Mouse (Mus musculus) G1E-ER4 (cell line): ENCODE data around the gene 1700067P10Rik. TPM values are rescaled to one million over a fixed set of nuclear protein-coding genes. Genes with fewer than 3 reads are reported as not detected.

ENCODE experiments used
- GATA1 ChIP-seq: IDR thresholded peaks from one replicate; pipeline ENCODE4 v1.8.0; 2012; ENCODE audit warnings: low read length, inconsistent platforms
- polyA plus RNA-seq: library from polyadenylated mRNA; stranded (reverse); fragments of >175 nt; gene quantifications from 2 replicates; pipeline ENCODE4 v1.2.3, GENCODE M21; 2012

1700067P10Rik gene
- polyA plus RNA-seq, 1 experiment: not detected

DNA sequence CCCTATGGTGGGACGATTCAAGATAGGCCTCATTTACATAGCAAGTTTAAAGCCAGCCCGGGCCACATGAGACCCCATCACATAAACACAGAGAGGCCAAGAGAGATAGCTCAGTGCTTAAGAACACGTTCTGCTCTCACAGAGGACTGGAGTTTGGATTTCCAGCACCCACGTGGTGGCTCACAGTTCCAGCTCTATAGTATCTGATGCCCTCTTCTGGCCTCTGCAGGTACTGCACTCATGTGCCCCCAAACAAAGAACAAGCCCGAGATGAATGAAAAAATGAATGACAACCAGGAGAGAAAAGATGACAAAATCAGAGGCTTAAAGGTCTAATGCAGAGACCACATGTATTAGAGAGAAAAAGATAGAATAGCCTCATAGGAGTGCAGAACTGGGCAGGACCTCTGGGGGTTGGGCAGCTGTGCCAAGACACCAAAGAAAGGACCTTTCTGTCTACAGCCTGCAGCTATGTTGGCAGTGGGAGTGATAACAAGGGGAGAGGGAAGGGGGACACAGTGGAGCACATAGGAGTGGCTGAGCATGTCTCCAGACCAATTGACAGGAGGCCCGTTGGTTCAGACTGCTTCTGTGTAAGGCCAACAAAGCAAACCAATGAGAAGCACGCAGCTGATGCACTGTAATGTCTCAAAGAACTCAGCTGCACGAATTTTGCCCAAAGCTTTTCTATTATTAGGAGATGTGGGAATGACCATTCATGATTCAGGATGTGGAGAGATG lies 21.6 kb downstream of the 1700067P10Rik start:
- TF ChIP-seq GATA1: no peak

DNA sequence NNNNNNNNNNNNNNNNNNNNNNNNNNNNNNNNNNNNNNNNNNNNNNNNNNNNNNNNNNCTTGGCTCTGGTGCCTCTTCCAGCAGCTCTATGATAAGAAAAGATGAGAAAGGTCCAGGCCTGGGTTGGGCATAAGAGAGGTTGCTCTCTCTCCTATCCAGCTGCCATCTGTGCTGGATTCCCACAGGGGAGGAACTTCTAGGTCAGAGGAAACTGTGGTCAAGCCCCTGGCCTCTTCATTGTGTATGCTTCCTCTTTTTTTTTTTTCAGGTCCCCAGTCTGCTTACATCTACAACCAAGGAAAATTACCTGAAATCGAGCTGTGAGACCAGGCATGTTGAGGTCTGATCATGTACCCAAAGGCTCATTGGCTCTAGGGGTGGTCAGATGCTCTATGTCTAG lies 29.5 kb downstream of the 1700067P10Rik start:
- TF ChIP-seq GATA1: no peak

DNA sequence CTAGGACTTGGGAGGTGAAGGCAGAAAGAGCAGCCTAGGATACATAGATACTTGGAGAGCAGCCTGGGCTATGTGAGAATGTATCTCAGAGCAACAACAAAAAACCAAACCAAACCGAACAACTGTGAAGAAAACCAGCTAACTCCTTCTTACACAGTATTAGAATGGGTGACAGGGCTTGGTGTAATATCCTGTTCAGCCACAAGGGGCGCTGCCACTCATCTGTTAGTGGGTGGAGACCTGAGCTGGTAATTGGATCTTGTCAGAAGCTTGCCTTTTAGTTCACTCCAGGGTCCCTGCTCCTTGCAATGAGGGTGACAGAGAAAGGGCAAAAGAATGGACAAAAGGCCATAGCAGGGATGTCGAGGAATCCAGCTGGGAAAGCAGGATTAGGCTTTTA lies 30.5 kb downstream of the 1700067P10Rik start:
- no peak for TF ChIP-seq GATA1

DNA sequence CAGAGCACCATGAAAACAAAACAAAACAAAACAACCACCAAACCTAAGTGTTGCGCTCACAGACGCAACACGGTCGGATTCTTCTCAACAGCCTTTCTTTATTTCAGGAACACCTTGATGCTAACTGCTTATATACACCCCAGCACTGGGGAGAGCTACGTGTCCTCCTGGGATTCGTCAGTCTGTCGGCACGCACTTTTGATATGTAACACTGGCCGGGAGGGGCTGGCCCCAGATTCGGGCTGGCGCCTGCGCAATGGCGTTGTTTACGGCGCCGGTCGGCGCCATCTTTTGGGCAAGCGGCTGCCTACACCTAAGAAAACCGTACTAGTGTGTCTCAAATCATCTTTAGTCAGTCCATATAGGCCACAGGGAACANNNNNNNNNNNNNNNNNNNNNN lies 31.3 kb downstream of the 1700067P10Rik start:
- TF ChIP-seq GATA1: no peak

DNA sequence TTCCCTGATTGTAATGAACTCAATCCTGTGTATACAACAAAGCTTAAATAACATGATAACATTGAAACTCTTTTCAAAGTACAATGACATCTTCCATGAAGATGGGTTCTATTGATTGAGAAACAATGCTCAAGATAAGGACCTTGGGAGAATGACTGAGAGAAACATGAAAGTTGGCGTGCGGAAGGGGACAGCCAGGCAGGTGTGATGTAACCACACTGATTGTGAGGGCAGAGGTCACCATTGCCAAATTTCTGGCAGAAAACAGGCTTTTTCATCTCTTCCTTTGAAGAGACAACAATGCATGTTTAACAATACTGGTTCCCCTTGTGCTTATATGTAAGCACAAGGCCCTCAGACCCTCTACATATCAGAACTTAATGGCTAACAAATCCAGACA lies 43.7 kb downstream of the 1700067P10Rik start:
- no peak for TF ChIP-seq GATA1

Other genes starting within 250 kb of the 1700067P10Rik start
- 35.6 and 46.1 TPM in 2 replicates for gene Foxp4, start 164.7 kb upstream of the 1700067P10Rik start, polyA plus RNA-seq
- gene 1700122O11Rik, start 51.0 kb upstream of the 1700067P10Rik start, polyA plus RNA-seq: not detected in 2 replicates
- not detected in 2 replicates for gene 9830107B12Rik, start 56.9 kb downstream of the 1700067P10Rik start, polyA plus RNA-seq
- not detected in 2 replicates for gene A530064D06Rik, start 78.0 kb downstream of the 1700067P10Rik start, polyA plus RNA-seq
- not detected in 2 replicates for gene Trem1, start 143.4 kb downstream of the 1700067P10Rik start, polyA plus RNA-seq
- gene Trem3, start 158.5 kb downstream of the 1700067P10Rik start, polyA plus RNA-seq: not detected in 2 replicates
- 0.05 TPM in 1 of 2 replicates, not detected in the other for gene Treml4, start 175.0 kb downstream of the 1700067P10Rik start, polyA plus RNA-seq
- 15.1 and 15.2 TPM in 2 replicates for gene Treml2, start 210.2 kb downstream of the 1700067P10Rik start, polyA plus RNA-seq
- gene B430306N03Rik, start 226.8 kb downstream of the 1700067P10Rik start, polyA plus RNA-seq: 0.02 TPM in 2 replicates